Mouse (Mus musculus): ENCODE data around the gene Ccn2. TPM values are rescaled to one million over a fixed set of nuclear protein-coding genes. Genes with fewer than 3 reads are reported as not detected.

Gene Ccn2
- polyA plus RNA-seq, 1 experiment, result 65.2 TPM

DNA sequence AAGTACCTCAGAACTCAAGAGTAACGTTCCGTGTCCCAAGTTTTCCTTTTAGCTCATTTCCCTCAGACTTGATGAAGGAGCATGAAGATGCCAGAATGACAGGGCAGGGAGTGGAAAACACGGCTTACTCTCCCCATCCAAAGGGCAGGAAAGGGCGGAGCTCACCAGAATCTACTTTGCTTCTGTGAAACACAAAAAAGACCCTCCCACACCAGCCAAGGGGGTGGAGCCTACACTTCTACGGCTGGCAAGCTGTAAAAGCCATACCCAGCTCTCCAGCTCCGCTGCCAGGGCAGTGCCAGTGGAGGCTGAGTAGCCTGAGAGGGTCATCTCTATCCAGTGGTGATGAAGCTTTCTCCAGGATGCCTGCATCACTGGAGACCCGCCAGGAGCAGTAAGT, 44.4 kb downstream of the Ccn2 start:
- Histone ChIP-seq H3K4me3 (ENCODE audit: low read depth, low read length) (no peak overlapping the region), H3K27ac (ENCODE audit: insufficient read depth, low read length) (no peak overlapping the region), H3K4me1 (ENCODE audit: control insufficient read depth, insufficient read depth, low read length) (no peaks in the 10 kb centered on the region), H3K27me3 (ENCODE audit: control insufficient read depth, insufficient read depth, low read length, poor library complexity, severe bottlenecking) (no peaks in the 10 kb centered on the region), H3K9ac (ENCODE audit: low read depth, poor library complexity, severe bottlenecking) (no peak overlapping the region), H3K9me3 (replicated peaks; ENCODE audit: control insufficient read depth, insufficient read depth, low read length, poor library complexity, severe bottlenecking) (no peaks in the 10 kb centered on the region), H3K36me3 (ENCODE audit: control insufficient read depth, insufficient read depth, low read length, poor library complexity, severe bottlenecking) (no peaks in the 10 kb centered on the region)
- TF ChIP-seq CTCF (IDR thresholded peaks at IDR 0.05; ENCODE audit: low read depth, low read length) (no peak), POLR2A (IDR thresholded peaks at IDR 0.05; ENCODE audit: insufficient read depth, low read length) (no peak), EP300 (IDR thresholded peaks at IDR 0.05; ENCODE audit: insufficient read depth, low read depth, low read length) (no peak)

DNA sequence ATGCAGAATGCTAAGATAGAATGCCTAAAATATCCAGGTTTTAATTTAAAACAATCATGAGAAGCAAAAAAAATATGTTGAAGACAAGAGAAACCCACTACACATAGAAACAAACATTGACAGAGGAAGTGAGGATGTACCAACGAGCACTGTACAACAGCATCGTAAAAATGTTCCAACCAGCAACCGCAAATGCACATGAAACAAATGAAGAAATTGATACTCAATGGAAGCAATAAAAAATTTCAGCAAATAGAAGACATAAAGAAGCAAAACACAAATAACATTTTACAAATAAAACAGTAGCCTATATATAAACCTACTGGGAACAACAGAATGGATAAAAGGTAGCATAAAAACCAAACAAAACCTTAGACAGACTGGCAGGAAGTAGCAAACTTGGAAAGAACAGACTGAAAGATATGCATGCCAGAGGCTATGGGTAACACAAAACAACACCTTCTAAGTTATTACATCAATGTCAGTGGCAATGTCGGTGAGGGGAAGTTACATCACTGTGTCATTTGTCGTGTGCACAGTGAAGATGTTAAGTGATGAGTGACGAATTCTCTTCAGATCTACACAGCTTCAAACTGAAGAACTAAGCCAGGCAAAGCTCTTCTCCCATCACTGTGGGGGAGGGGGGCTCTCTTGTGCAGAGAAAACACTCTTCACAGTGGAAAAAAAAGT, 45.1 kb downstream of the Ccn2 start:
- no peak overlapping the region for H3K9ac ChIP-seq (ENCODE audit: low read depth, poor library complexity, severe bottlenecking)
- H3K36me3 ChIP-seq (ENCODE audit: control insufficient read depth, insufficient read depth, low read length, poor library complexity, severe bottlenecking), result no peaks in the 10 kb centered on the region
- H3K4me1 ChIP-seq (ENCODE audit: control insufficient read depth, insufficient read depth, low read length), result no peaks in the 10 kb centered on the region
- H3K9me3 ChIP-seq (replicated peaks; ENCODE audit: control insufficient read depth, insufficient read depth, low read length, poor library complexity, severe bottlenecking), result no peaks in the 10 kb centered on the region
- no peak overlapping the region for H3K4me3 ChIP-seq (ENCODE audit: low read depth, low read length)
- no peak overlapping the region for H3K27ac ChIP-seq (ENCODE audit: insufficient read depth, low read length)
- TF ChIP-seq CTCF (IDR thresholded peaks at IDR 0.05; ENCODE audit: low read depth, low read length) (no peak), POLR2A (IDR thresholded peaks at IDR 0.05; ENCODE audit: insufficient read depth, low read length) (no peak), EP300 (IDR thresholded peaks at IDR 0.05; ENCODE audit: insufficient read depth, low read depth, low read length) (no peak)
- H3K27me3 ChIP-seq (ENCODE audit: control insufficient read depth, insufficient read depth, low read length, poor library complexity, severe bottlenecking), result no peaks in the 10 kb centered on the region

DNA sequence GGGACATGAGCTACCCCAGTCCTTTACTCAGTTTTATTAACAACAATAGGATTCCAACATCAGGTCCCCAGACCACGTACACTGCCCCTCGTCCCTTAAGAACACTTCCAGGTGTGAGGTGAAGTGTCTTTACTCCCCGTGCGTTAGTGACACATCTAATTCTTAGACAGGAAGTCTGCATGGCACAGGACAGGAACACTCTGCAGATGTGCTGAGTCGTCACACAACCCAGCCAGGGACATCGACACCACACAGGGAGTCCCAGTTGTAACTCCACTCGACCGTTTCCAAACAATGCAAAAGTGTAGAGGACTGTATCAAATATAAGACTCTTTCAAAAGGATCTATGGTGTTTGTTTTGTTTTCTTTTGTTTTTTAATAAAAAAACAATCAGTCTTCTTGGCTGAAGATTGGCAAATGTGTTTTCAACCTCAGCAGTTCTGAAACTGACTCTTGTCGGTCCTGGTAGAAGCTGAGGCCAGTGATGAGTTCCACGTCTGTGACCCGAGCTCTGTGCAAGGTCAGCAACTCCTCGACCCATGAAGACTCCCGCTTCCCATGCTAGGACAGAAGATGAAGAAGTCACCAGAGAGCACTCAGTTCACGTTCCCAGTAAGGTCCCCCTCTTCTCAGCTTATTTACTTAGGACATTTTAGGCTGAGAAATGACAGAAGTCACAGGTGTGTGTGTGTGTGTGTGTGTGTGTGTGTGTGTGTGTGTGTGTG, 46.3 kb downstream of the Ccn2 start:
- H3K9ac ChIP-seq (ENCODE audit: low read depth, poor library complexity, severe bottlenecking), result no peak overlapping the region
- H3K4me3 ChIP-seq (ENCODE audit: low read depth, low read length), result no peak overlapping the region
- no peaks in the 10 kb centered on the region for H3K27me3 ChIP-seq (ENCODE audit: control insufficient read depth, insufficient read depth, low read length, poor library complexity, severe bottlenecking)
- no peaks in the 10 kb centered on the region for H3K9me3 ChIP-seq (replicated peaks; ENCODE audit: control insufficient read depth, insufficient read depth, low read length, poor library complexity, severe bottlenecking)
- no peaks in the 10 kb centered on the region for H3K4me1 ChIP-seq (ENCODE audit: control insufficient read depth, insufficient read depth, low read length)
- no peak overlapping the region for H3K27ac ChIP-seq (ENCODE audit: insufficient read depth, low read length)
- no peaks in the 10 kb centered on the region for H3K36me3 ChIP-seq (ENCODE audit: control insufficient read depth, insufficient read depth, low read length, poor library complexity, severe bottlenecking)
- TF ChIP-seq POLR2A (IDR thresholded peaks at IDR 0.05; ENCODE audit: insufficient read depth, low read length) (no peak), EP300 (IDR thresholded peaks at IDR 0.05; ENCODE audit: insufficient read depth, low read depth, low read length) (no peak), CTCF (IDR thresholded peaks at IDR 0.05; ENCODE audit: low read depth, low read length) (no peak)

DNA sequence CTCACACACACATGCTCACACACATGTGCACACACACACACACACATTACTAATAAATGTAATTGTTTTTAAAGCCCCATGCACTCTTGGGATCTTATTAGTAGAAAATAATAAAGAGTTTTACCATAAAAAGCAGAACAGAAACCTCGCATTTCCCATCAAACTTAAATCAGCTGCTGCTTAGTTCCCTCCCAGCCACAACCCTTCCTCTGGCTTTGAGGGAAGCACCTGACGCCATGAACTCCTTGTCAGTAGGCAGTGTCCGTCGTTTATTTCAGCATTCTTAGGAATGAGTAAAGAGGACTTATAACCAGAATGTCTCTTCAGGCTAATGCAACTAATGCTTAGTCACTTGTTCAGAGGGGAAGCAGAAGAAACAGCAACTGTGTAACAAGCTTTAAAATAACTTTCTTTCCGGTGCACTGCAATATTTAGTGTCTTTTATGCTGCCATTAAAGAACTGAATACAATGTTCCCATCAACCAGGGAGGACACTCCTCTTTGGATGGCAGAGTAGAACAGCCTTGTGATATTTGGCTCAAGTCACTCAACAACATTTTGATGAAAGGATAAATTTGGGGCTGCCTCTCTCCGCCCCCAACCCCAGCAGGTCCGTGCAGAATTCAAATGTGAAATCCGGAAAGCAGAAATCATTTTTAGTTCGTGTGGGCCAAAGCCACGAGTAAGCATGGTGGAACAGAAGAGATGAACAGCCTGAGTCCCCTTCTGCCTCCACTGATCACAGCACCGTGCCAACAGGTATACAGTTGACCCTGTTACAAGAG, 47.7 kb downstream of the Ccn2 start:
- H3K9me3 ChIP-seq (replicated peaks; ENCODE audit: control insufficient read depth, insufficient read depth, low read length, poor library complexity, severe bottlenecking), result no peaks in the 10 kb centered on the region
- H3K9ac ChIP-seq (ENCODE audit: low read depth, poor library complexity, severe bottlenecking), result no peak overlapping the region
- H3K4me3 ChIP-seq (ENCODE audit: low read depth, low read length), result no peak overlapping the region
- H3K27ac ChIP-seq (ENCODE audit: insufficient read depth, low read length), result no peak overlapping the region
- TF ChIP-seq EP300 (IDR thresholded peaks at IDR 0.05; ENCODE audit: insufficient read depth, low read depth, low read length), result no peak
- TF ChIP-seq CTCF (IDR thresholded peaks at IDR 0.05; ENCODE audit: low read depth, low read length), result no peak
- no peak for TF ChIP-seq POLR2A (IDR thresholded peaks at IDR 0.05; ENCODE audit: insufficient read depth, low read length)
- no peaks in the 10 kb centered on the region for H3K4me1 ChIP-seq (ENCODE audit: control insufficient read depth, insufficient read depth, low read length)
- H3K27me3 ChIP-seq (ENCODE audit: control insufficient read depth, insufficient read depth, low read length, poor library complexity, severe bottlenecking), result no peaks in the 10 kb centered on the region
- H3K36me3 ChIP-seq (ENCODE audit: control insufficient read depth, insufficient read depth, low read length, poor library complexity, severe bottlenecking), result no peaks in the 10 kb centered on the region

DNA sequence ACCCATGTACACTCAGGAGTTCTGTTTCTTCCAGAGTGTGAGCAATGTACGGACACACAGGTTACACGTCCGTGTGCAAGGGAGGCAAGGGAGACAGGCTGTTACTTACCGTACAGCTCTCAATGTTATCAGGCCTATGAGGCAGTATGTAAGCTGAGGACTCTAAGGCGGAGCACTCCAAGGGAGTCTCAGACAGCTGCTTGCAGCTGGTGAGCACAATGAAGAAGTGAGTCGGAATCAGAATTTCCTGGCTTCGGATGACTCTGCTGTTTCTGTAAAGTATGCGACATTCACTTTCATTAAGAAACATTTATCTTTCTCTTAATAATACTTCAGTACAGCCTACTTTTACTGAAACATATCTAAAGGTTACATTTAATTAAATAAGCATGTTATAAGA, 49.9 kb downstream of the Ccn2 start:
- H3K9me3 ChIP-seq (replicated peaks; ENCODE audit: control insufficient read depth, insufficient read depth, low read length, poor library complexity, severe bottlenecking), result no peaks in the 10 kb centered on the region
- H3K9ac ChIP-seq (ENCODE audit: low read depth, poor library complexity, severe bottlenecking), result no peak overlapping the region
- no peak overlapping the region for H3K27ac ChIP-seq (ENCODE audit: insufficient read depth, low read length)
- H3K36me3 ChIP-seq (ENCODE audit: control insufficient read depth, insufficient read depth, low read length, poor library complexity, severe bottlenecking), result no peaks in the 10 kb centered on the region
- no peaks in the 10 kb centered on the region for H3K4me1 ChIP-seq (ENCODE audit: control insufficient read depth, insufficient read depth, low read length)
- H3K27me3 ChIP-seq (ENCODE audit: control insufficient read depth, insufficient read depth, low read length, poor library complexity, severe bottlenecking), result no peaks in the 10 kb centered on the region
- H3K4me3 ChIP-seq (ENCODE audit: low read depth, low read length), result no peak overlapping the region
- TF ChIP-seq POLR2A (IDR thresholded peaks at IDR 0.05; ENCODE audit: insufficient read depth, low read length), result no peak
- TF ChIP-seq CTCF (IDR thresholded peaks at IDR 0.05; ENCODE audit: low read depth, low read length), result no peak

Other genes with a start within 250 kb of the Ccn2 start
- gene Enpp1, start 116.7 kb downstream of the Ccn2 start, polyA plus RNA-seq (2011; ENCODE audit: insufficient read depth, insufficient read length, low read depth, missing spikeins), result 0.78 and 1.3 TPM in 2 replicates
- 74.7 and 74.9 TPM in 2 replicates for gene Enpp3, start 247.4 kb downstream of the Ccn2 start, polyA plus RNA-seq (2011; ENCODE audit: insufficient read depth, insufficient read length, low read depth, missing spikeins)